ENCODE assay signal across 16 mouse cellular contexts in the genomic region with DNA sequence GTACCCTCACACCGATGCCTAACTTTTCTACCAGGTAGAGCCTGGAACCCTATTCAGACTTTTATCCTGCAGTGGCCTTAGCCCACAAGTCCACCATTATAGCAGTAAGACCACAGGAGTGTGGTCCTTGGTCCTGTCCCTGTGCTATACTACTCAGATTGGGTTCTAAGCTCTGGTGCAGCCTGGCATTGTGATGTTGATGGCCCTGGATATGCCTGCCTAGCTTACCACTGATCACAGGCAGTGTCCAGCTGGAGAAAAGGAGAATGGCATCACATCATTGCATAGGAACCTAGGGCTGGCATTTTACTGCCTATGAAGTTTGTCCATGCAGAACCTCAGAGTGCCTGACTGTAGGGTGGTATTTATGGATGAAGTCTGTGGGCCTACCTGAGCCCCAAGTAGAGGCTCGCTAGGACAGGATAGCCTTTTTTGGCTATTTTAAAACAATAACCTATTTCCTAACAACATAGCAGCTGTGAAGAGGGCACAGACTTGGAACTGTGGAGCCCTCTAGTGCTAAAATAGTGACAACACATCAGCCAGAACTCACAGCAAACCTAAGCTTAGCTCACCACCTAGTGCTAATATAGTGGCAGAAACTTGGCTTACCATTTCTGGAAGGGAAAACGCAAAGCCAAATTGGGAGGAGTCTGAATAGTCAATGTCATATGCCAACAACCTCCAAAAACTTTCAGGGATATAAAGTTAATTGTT.
DNase-seq lines count a peak whose midpoint lies in the region; ATAC-seq and TF ChIP-seq lines count a peak whose summit lies in the region.
"Had no signal": no experiment of that assay in that cellular context is flagged by ENCODE, and none has a peak within 500 bp of the region (broad histone marks: within the 10 kb centered on the region; RNA-seq: fewer than 3 reads in every experiment).

No protein-coding gene starts in this region.

- H3K4me3 ChIP-seq in heart, adult 2 months, result no peak overlapping the region
- no peak overlapping the region for H3K4me3 ChIP-seq in liver, embryonic 14.5 days (ENCODE audit: insufficient read depth in 1 of 2, low read depth in 2 of 2, low read length in 2 of 2)
- H3K4me3 ChIP-seq in liver, embryonic 12.5 days, result no peak overlapping the region
- H3K4me3 ChIP-seq in MEL (ENCODE audit: control insufficient read depth in 1 of 2, insufficient read depth in 1 of 2, low read depth in 2 of 2, low read length in 2 of 2), result no peak overlapping the region
- no peak overlapping the region for H3K4me3 ChIP-seq in neural tube, embryonic 15.5 days (replicated peaks)
- H3K4me3 ChIP-seq: midbrain, embryonic 12.5 days had no signal

- intact Hi-C loops in heart, adult 2 months (cut with DNase I), result no loop called here

- no peaks in the 10 kb centered on the region for H3K4me1 ChIP-seq in heart, adult 2 months (ENCODE audit: control insufficient read depth, insufficient read depth, low read length)
- H3K4me1 ChIP-seq in liver, embryonic 14.5 days (replicated peaks; ENCODE audit: control insufficient read depth in 2 of 2, insufficient read depth in 2 of 2, low read length in 1 of 2), result no peaks in the 10 kb centered on the region
- H3K4me1 ChIP-seq in liver, embryonic 12.5 days, result no peaks in the 10 kb centered on the region
- no peaks in the 10 kb centered on the region for H3K4me1 ChIP-seq in MEL (ENCODE audit: control insufficient read depth in 1 of 2, insufficient read depth in 2 of 2, low read length in 2 of 2)
- peaks cover 2% of the 10 kb centered on the region; the same call in 1 of the 2 replicates for H3K4me1 ChIP-seq in neural tube, embryonic 15.5 days

- no peaks in the 10 kb centered on the region for H3K9me3 ChIP-seq in liver, embryonic 14.5 days (ENCODE audit: control insufficient read depth, low read length)
- H3K9me3 ChIP-seq in liver, embryonic 12.5 days (replicated peaks), result no peaks in the 10 kb centered on the region
- no peaks in the 10 kb centered on the region for H3K9me3 ChIP-seq in MEL (replicated peaks; ENCODE audit: insufficient read depth, low read length)
- no peaks in the 10 kb centered on the region for H3K9me3 ChIP-seq in neural tube, embryonic 15.5 days (replicated peaks)
- H3K9me3 ChIP-seq: midbrain, embryonic 12.5 days had no signal

- DNase-seq in heart, adult 2 months, result no peak
- DNase-seq in heart, adult 18-20 months, result no peak
- DNase-seq in liver, embryonic 14.5 days (ENCODE audit: low read depth in 3 of 3, low spot score in 3 of 3), result no peak
- no peak for DNase-seq in MEL (ENCODE audit: low read depth, low spot score)
- DNase-seq in embryo, embryonic 11 days, result peak; percentile 19
- DNase-seq in thymus, postnatal 4 days, result no peak
- DNase-seq: adrenal gland, postnatal 36 days; cerebellum, adult 9-10 months; gastrocnemius, postnatal 14 days; heart, postnatal 36 days; layer of hippocampus, postnatal 36 days; right cerebral cortex, postnatal 4 days had no signal

- H3K27me3 ChIP-seq in heart, adult 2 months (ENCODE audit: control insufficient read depth, insufficient read depth, low read length), result no peaks in the 10 kb centered on the region
- H3K27me3 ChIP-seq in liver, embryonic 14.5 days (ENCODE audit: control insufficient read depth, insufficient read depth, low read length), result no peaks in the 10 kb centered on the region
- H3K27me3 ChIP-seq in liver, embryonic 12.5 days (replicated peaks), result no peaks in the 10 kb centered on the region
- H3K27me3 ChIP-seq in MEL (ENCODE audit: control insufficient read depth in 1 of 2, insufficient read depth in 2 of 2, low read length in 2 of 2), result no peaks in the 10 kb centered on the region
- H3K27me3 ChIP-seq in neural tube, embryonic 15.5 days (replicated peaks), result no peaks in the 10 kb centered on the region
- H3K27me3 ChIP-seq: midbrain, embryonic 12.5 days had no signal

- no peak for ATAC-seq in liver, embryonic 14.5 days (ENCODE audit: insufficient read depth)
- ATAC-seq in liver, embryonic 12.5 days, result no peak
- ATAC-seq in neural tube, embryonic 15.5 days (ENCODE audit: low FRiP score), result no peak

- H3K79me2 ChIP-seq in heart, adult 2 months (replicated peaks; ENCODE audit: control insufficient read depth, insufficient read depth, low read length), result no peaks in the 10 kb centered on the region
- no peaks in the 10 kb centered on the region for H3K79me2 ChIP-seq in MEL (ENCODE audit: control insufficient read depth, insufficient read depth, low read length, poor library complexity)

- 62% methylated on average over 3 of the region's 3 CpGs for WGBS in heart, adult 2 months
- WGBS in liver, embryonic 14.5 days (ENCODE audit: insufficient replicate concordance), result 44% methylated on average over 3 of the region's 3 CpGs
- WGBS in liver, embryonic 12.5 days (ENCODE audit: insufficient replicate concordance), result 53% methylated on average over 3 of the region's 3 CpGs
- 77% methylated on average over 3 of the region's 3 CpGs for WGBS in neural tube, embryonic 15.5 days

- TF ChIP-seq RAD21 in MEL (IDR thresholded peaks at IDR 0.05; ENCODE audit: low read depth, low read length), result peak; percentile 10

- H3K27ac ChIP-seq in heart, adult 2 months, result no peak overlapping the region
- H3K27ac ChIP-seq in liver, embryonic 14.5 days, result no peak overlapping the region
- no peak overlapping the region for H3K27ac ChIP-seq in liver, embryonic 12.5 days
- H3K27ac ChIP-seq in MEL (ENCODE audit: control insufficient read depth, low read depth, low read length), result no peak overlapping the region
- H3K27ac ChIP-seq in neural tube, embryonic 15.5 days (replicated peaks), result no peak overlapping the region
- H3K27ac ChIP-seq: midbrain, embryonic 12.5 days had no signal

- TF ChIP-seq POLR2A in heart, adult 2 months (IDR thresholded peaks at IDR 0.05; ENCODE audit: insufficient read depth, low read depth, low read length), result no peak
- TF ChIP-seq POLR2A in MEL (IDR thresholded peaks at IDR 0.05; ENCODE audit: control insufficient read depth in 1 of 2, insufficient read depth in 1 of 2, low read depth in 1 of 2, low read length in 2 of 2, poor library complexity in 1 of 2), result no peak

- H3K9ac ChIP-seq in heart, adult 2 months (ENCODE audit: low read depth, low read length), result no peak overlapping the region
- no peak overlapping the region for H3K9ac ChIP-seq in liver, embryonic 14.5 days (replicated peaks)
- H3K9ac ChIP-seq in liver, embryonic 12.5 days, result no peak overlapping the region
- H3K9ac ChIP-seq in MEL (ENCODE audit: control insufficient read depth, low read depth, low read length, poor library complexity, severe bottlenecking), result no peak overlapping the region
- H3K9ac ChIP-seq in neural tube, embryonic 15.5 days (replicated peaks), result no peak overlapping the region
- H3K9ac ChIP-seq: midbrain, embryonic 12.5 days had no signal

- H3K36me3 ChIP-seq in heart, adult 2 months (ENCODE audit: control insufficient read depth, insufficient read depth, low read length), result no peaks in the 10 kb centered on the region
- no peaks in the 10 kb centered on the region for H3K36me3 ChIP-seq in liver, embryonic 14.5 days (replicated peaks; ENCODE audit: control insufficient read depth, insufficient read depth, low read depth)
- no peaks in the 10 kb centered on the region for H3K36me3 ChIP-seq in liver, embryonic 12.5 days
- H3K36me3 ChIP-seq in MEL (ENCODE audit: control insufficient read depth in 1 of 2, insufficient read depth in 2 of 2, low read length in 2 of 2), result no peaks in the 10 kb centered on the region
- H3K36me3 ChIP-seq in neural tube, embryonic 15.5 days, result no peaks in the 10 kb centered on the region
- H3K36me3 ChIP-seq: G1E; midbrain, embryonic 12.5 days had no signal

- TF ChIP-seq EP300 in heart, adult 2 months (IDR thresholded peaks at IDR 0.05; ENCODE audit: insufficient read depth, low read depth, low read length), result no peak
- TF ChIP-seq EP300 in liver, embryonic 14.5 days (IDR thresholded peaks at IDR 0.05; ENCODE audit: low read depth), result no peak
- TF ChIP-seq EP300 in MEL (IDR thresholded peaks at IDR 0.05; ENCODE audit: low read depth in 1 of 2, low read length in 2 of 2), result no peak

- H3K4me2 ChIP-seq in liver, embryonic 14.5 days (ENCODE audit: low read depth), result no peak overlapping the region
- H3K4me2 ChIP-seq in liver, embryonic 12.5 days, result no peak overlapping the region
- H3K4me2 ChIP-seq in neural tube, embryonic 15.5 days, result no peak overlapping the region
- H3K4me2 ChIP-seq: midbrain, embryonic 12.5 days had no signal

- peak; percentile 10; the same call in 1 of the 2 replicates for TF ChIP-seq CTCF in heart, adult 2 months (IDR thresholded peaks at IDR 0.05)
- TF ChIP-seq CTCF in liver, embryonic 14.5 days (IDR thresholded peaks at IDR 0.05; ENCODE audit: low read depth), result peak; percentile 8; the same call in 1 of the 2 replicates
- TF ChIP-seq CTCF in MEL (IDR thresholded peaks at IDR 0.05 in 2 of 3, conservative IDR thresholded peaks at IDR 0.05 in 1 of 3; ENCODE audit: control insufficient read depth in 1 of 3, insufficient read depth in 1 of 3, low read depth in 2 of 3, low read length in 3 of 3, poor library complexity in 1 of 3, severe bottlenecking in 1 of 3), result peak in 2 of 3 experiments; percentile 4 to 43; a peak in 2 of 6 replicates

TF ChIP-seq in MEL, 35 proteins besides CTCF, POLR2A, EP300 and RAD21:
- TF ChIP-seq ETS1 (IDR thresholded peaks at IDR 0.05; ENCODE audit: low read depth, low read length) (no peak), ZC3H11A (IDR thresholded peaks at IDR 0.05; ENCODE audit: low read depth, low read length) (0 out of 2 replicates have a peak, but pooled peaks have one; percentile 7), SMC3 (IDR thresholded peaks at IDR 0.05; ENCODE audit: low read depth, low read length) (peak; percentile 27; the same call in 1 of the 2 replicates), NRF1 (IDR thresholded peaks at IDR 0.05; ENCODE audit: insufficient read depth, low read depth, low read length, poor library complexity, severe bottlenecking) (no peak)
